Mouse (Mus musculus) ovary, postnatal 10 days (tissue): ENCODE data around the gene Cgrrf1.

Source experiments
- DNase-seq: peaks from one replicate; pipeline ENCODE4 v3.0.0; 2022; ENCODE audit warnings: low spot score

Cgrrf1 gene

GRCm38 (mm10) chr14:46823996-46824395 lies 7.9 kb upstream of the Cgrrf1 start:
- no peak for DNase-seq

- DNase-seq: no peak
Observed at GRCm38 (mm10) chr14:46827430-46827829, 4.5 kb upstream of the Cgrrf1 start.

DNA sequence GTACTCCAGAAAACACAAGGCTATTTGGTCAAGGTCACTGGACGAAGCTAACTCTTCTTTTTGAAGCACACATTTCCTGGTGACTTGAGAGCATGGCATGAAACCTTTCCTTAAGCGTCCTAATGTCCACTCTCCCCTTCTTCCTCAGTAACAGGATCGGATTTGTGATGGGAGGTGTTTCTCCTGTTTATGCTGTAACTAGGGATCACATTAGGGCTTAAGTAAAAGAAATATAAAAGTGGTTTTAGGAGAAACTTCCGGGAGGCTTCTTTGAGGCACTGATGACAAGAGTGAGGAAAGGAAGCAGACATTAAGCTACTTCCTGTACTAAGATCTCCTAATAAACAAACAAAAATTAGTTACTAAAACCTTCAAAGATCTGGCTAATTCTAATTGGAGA lies 630 bp upstream of the Cgrrf1 start:
- DNase-seq: no peak

DNA sequence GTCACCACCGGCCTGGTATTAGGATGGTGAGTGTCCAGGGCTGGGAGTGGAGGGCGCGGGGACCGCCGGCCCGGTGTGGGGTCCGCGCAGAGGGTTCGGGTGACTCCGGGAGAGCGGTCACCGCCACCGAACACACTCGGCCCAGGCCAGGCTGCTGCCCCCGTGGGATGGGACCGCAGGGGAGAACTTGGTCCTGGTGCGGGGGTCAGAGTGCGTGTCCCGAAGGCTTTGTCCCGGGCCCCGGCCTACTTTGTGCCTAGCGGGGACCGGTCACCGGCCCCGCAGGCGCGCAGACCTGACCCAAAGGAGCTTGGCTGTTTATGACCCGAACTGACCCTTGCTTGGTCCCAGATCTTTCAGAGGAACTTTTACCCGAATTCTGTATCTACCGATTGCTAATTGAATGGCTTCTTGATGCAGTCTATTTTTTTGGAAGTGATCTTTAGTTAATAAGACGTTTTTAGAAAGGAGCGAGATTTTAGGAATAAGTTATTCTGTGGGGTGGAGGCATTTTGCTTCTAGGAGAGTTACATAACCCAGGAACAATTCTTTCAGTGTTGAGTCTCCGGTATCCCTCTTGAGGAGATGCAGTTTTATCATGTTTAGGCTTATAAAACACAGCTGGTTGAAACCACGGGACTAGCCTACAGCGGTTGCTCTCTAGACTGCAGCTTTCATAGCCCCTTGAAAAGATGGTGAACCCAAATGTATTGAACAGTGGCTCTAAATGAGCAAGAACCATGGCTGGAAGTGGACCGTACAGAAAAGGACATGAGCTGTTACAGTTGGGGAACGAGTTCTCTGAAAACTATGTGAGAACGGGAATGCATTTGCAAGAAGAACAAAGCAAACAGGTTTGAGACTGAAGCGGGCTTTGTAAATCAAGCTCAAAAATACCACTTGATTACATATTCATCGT lies 688 bp downstream of the Cgrrf1 start:
- DNase-seq: no peak

DNA sequence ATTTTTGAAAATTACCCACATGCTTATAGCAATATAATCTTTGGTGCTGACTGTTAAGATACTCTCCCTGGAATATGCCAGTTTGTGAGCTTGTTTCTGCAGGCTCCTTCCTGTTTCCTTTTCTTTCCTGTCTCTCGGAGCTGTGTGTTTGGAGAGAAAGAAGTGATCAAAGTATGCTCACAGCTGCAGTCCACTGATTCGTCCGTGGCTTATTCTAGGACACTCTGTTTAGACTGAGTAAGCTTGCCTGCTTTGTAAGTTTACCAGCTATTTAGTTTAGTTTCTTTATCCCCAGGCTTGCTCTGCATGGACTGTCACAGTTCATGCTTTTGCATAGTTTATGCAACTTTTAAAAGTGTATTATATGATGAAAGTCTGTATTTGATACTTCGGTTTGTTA lies 7.4 kb downstream of the Cgrrf1 start:
- DNase-seq: no peak

DNA sequence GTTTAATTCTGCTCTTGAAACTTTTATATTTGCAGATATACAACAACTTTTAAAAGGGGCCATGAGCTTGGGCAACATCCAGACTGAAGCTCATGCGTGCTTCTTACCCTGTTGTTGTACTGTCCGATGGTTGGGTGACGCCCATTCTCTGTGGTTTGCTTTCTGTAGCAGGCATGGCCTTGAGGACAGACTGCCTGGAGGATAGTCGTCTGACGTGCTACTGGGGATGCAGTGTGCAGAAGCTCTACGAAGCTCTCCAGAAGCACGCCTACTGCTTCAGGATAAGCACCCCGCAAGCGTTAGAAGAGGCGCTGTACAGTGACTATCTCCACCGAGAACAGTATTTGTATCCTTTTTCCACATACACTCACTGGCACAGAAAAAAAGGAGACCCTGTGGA lies 13.8 kb downstream of the Cgrrf1 start:
- DNase-seq: no peak

GRCm38 (mm10) chr14:46848063-46848590 lies 16.2 kb downstream of the Cgrrf1 start:
- no peak for DNase-seq

- DNase-seq: no peak
Observed at GRCm38 (mm10) chr14:46848736-46849135, 16.8 kb downstream of the Cgrrf1 start.

- no peak for DNase-seq
Observed at GRCm38 (mm10) chr14:46849769-46850168, 17.8 kb downstream of the Cgrrf1 start.

DNA sequence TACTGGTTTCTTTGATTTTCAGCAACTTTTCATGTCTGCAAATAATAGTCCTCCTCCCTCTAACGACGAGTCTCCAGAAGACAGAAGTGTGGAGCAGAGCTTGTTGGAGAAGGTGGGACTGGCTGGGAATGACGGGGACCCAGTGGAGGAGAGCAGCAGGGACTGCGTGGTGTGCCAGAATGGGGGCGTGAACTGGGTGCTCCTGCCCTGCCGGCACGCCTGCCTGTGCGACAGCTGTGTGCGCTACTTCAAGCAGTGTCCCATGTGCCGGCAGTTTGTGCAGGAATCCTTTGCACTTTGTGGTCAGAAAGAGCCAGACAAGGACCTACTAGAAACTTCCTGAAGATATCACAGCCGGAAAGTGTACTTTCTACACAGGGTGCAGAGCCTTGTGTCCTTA lies 21.8 kb downstream of the Cgrrf1 start:
- no peak for DNase-seq

DNA sequence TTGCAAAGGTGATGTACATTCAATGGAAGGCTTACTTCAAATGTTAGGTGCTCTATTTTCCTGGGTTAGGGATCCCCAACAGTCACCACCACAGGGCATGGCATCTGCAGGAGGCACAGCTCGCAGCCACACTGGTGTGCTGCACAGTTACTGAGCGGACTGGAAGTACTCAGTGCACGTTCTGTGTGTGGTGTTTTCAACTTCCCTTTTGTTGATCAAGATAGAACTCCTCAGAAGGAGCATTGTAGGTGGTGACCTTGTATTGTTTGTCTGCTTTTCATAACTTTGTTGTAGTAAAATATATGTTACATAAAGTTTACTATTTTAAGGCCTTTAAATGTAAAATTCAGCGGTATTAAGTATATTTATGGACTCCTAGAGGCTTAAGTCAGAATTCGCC lies 31.0 kb downstream of the Cgrrf1 start:
- no peak for DNase-seq

DNA sequence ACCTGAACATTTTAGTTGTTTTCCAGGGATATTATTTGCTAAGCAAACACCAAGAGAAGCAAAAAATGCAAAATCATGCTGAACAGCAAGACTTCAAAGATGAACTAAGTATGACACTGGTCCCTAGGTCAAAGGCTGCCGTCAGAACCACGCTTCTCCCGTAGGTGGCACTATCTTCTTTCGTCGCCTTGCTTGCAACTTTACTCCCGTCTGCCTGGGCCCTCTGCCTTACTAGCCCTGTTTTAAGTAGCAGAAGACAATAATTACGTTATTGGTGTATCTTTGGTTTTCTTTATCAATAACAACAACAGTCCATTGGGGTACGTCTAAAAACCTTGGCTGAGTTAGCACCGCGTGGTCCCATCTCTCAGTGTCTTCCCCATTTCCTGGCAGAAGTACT lies 49.0 kb downstream of the Cgrrf1 start:
- DNase-seq: no peak

GRCm38 (mm10) chr14:46881581-46882430 lies 49.9 kb downstream of the Cgrrf1 start:
- DNase-seq: peak; percentile 39

DNA sequence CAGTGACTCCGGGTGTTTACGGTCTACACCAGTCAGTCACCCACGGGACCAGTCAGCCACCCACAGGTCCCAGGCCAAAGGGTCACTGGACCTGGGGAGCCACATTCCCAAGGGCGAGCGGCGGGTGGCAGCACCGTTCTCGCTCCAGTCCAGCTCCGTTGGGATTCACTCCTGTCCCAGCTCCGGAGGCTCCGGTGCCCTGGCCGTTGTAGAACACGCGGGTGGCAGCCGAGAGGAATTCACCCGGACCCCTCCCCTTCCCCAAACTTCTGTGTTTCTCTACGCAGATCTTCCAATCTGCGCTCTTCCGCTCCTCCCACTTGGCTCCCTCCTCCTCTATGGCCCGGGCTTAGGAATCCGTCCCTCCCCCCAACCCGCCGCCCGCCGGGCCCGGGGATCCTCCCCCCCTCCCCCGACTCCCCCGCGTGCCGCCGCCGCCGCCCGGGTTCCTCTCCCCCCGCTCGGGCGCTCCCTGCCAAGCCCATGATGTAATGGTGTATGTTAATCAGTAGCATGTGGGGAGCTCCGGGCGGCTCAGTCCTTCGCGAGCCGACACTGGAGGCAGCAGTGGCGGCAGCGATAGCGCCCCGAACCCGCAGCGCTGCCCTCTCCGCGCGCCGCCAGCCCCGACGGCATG lies 50.6 kb downstream of the Cgrrf1 start, which contains the start of gene Samd4:
Samd4 (plus strand) TSS at position 424 of the 637 bp plus-strand sequence.
- DNase-seq: peak; percentile 46

DNA sequence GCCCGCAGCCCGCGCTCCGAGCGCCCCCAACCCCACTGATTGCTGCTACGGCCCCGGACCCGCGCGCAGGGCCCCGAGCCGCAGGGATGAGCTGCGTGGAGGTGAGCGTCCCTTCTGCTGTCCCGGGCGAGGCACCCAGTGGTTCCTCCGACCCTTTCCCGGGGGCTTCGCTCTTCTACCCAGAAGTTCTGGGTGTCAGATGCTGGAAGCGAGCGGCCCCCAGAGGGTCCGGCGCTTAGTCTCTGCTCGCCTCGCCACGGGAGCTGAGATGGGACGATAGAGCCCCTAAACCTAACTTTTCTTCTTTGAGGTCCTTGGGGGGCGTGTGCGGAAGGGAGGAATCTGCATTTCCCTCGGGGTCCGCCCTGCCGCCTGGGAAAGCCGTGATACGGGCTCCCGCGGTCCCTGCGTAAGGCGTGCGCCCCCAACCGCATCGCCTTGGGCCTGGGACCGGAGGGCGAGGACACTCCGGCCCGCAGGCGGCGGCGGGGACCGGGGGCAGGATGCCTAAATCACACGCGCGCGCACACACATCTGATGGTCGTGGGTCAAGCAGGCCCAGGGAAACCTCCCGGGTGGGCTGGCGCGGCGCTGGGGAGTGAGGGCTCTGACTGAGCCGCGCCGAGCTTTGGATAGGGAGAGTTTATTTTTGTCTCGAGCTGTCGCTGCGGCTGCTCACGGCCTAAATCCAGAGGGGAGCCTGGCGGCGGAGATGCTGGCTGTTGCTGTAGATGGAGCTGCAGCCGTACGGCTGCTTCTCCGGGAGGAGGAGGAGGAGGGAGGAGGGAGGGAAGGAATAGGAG lies 51.3 kb downstream of the Cgrrf1 start:
- peak; percentile 35 for DNase-seq

- peak; percentile 40 for DNase-seq
Observed at GRCm38 (mm10) chr14:46883871-46884441, 52.0 kb downstream of the Cgrrf1 start.

DNA sequence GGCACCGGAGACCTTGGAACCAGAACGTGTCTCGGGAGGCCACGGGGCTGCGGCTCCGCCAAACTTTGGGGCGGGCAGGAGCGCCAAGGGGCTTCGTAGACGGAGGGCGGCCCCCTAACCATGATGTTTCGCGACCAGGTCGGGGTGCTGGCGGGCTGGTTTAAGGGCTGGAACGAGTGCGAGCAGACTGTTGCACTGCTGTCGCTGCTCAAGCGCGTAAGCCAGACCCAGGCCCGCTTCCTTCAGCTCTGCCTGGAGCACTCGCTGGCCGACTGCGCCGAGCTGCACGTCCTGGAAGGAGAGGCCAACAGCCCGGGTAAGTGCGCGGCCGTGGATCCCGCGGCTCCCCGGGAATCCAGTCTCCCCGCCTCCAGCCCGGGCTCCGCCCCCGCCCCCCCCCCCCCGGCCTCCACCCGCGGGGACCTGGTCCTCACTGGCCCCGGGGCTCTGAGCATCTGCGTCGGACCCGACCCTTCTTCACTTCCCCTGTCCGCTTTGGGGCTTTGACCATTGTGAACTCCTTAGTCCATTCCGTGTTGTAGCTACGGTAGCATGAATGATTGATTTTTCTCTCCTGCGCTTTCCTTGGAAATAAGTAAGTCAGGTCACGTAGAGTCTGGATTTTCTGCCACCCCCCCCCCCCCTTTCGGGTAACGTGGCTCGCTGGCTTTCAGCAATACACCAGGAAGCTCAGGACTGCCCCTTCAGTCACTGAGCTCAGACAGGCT lies 52.9 kb downstream of the Cgrrf1 start:
- peak; percentile 41 for DNase-seq

DNA sequence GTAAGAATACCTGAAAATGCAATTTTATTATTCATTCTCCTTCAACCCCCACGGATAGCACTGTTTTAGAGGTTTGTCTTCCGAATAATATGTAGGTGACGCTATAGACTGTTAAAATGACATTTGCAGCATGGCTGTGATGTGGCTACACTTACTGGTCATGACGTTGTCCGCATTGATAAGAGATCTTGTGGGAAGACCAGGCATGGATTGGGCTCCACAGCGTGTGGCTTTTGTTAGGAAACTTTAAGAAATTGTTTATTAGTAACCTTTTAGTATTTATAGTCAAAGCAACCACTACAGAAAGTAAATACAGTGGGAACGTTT lies 53.5 kb downstream of the Cgrrf1 start:
- DNase-seq: no peak

- no peak for DNase-seq
Observed at GRCm38 (mm10) chr14:46885891-46886301, 54.0 kb downstream of the Cgrrf1 start.

DNA sequence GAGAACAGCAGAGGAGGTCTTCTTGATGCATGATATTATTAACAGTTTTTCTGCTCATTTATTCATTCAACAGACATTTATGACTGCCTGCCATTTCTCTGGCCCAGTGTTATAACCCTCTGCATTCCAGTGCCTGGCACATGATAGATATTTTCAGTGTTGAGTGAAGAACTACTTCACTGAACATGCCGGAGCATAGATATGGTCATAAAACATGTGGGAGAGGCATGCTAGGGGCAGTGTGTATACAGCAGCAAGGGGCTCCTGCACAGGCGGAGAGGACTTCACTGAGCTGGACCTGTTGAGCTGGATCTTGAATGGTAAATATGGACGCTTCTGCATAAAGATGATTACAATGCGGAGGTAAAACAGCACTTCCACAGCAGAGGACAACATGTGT lies 57.2 kb downstream of the Cgrrf1 start:
- DNase-seq: no peak
